Mouse (Mus musculus) retina, postnatal 7 days (tissue): ENCODE measurements around the gene Sarm1.

Source experiments
- DNase-seq: peaks from one replicate; pipeline ENCODE4 v3.0.0-alpha.2; 2012; ENCODE audit warnings: low read depth, low spot score

The Sarm1 gene

DNA sequence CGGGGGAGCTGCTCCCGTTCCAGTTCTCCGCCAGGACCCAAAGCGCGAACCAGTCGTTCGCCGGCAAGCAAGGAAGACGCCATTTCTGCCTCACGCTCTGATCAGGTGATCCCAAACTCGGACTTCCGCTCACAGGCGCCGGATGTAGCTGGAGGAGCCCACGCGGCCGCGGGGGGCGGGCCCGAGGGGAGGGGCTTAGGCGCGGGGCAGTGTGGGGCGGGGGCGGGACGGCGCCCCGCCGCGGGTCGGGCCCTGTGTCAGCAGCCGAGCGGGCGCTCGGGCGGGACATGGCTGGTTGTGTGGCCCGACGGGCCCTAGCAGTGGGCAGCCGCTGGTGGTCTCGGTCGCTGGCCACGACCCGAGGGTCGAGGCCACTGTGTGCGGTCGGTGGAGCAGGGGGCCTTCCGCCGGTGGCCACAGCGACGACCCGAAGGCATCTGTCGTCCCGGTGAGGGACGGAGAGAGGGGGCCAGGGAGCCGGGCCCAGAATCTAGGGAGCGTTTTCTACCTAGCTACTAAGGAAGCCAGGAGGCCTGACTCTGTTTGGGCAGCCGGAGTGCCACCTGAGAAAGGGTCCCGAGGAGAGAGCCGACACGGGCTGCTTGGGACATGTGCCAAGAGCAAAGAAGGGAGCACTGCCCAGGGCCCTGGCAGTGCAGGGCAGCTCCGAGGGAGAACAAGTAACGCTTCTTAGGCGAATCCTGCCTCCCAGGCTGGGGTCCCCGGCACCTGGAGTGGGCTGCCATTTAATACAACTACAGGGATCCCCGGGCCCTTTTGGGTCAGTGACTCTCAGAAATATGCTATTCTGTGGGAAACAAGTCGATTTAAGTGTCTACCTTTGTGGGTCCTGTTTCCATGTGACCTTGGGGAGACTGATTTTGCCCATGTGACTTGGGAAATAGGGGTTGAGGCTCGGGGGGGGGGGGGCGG lies 14.7 kb upstream of the Sarm1 start, which contains the start of the genes Tmem199 and Poldip2:
Gene Tmem199 (minus strand): TSS at position 148 of the 933 bp plus-strand sequence.
Gene Poldip2 (plus strand): TSS at position 169 of the 933 bp plus-strand sequence.
- DNase-seq = peak; percentile 92

DNA sequence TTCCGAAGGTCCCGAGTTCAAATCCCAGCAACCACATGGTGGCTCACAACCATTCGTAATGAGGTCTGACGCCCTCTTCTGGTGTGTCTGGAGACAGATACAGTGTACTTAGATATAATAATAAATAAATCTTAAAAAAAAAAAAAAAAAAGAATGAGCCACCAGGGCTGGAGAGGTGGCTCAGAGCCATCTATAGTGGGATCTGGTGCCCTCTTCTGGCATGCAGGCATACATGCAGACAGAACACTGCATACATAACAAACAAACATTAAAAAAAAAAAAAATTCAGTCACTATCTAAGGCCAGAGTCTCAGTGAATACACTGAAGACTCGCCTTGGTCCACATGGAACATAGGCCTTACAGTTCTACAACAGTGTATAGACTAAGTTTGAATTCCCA lies 11.6 kb upstream of the Sarm1 start:
- DNase-seq = no peak

GRCm38 (mm10) chr11:78505430-78505829 lies 7.9 kb upstream of the Sarm1 start:
- no peak for DNase-seq

DNA sequence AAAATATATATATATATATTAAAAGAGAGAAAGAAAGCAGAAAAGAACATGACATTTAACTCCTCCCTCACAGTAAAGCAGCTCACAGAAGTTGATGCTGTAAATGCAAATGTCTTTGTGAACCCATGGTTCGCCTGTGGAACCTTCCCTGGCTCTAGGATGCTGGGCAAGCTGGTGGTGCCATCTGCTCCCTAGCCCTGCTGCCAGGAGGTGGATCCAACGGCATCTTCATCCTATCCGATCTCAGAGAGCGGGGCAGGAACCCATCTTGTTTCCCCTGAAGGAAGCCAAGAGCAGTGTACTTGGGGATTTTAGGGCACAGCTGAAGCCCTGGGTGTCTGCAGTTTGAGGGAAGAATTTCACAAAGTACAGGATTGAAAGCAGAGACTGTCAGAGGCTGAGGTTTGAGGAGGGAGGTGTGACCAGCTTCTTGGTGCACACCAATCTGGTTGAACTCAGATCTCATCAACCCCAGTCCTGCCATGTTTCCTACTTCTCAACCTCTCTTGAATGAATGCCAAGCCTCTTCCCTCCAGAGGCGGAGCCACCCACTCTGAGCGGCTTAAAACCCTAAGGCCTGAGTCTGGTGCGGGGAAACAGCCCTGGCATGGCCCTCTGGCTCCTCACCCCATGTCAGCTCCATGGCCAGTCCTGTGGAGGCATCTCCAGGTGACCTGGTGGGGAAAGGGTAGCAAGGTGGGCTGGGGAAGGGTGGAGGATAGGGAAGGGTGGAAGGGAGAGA lies 5.5 kb upstream of the Sarm1 start, which contains the start of gene Sebox:
Gene Sebox (plus strand): TSS at position 539 of the 742 bp plus-strand sequence.
- DNase-seq = no peak

DNA sequence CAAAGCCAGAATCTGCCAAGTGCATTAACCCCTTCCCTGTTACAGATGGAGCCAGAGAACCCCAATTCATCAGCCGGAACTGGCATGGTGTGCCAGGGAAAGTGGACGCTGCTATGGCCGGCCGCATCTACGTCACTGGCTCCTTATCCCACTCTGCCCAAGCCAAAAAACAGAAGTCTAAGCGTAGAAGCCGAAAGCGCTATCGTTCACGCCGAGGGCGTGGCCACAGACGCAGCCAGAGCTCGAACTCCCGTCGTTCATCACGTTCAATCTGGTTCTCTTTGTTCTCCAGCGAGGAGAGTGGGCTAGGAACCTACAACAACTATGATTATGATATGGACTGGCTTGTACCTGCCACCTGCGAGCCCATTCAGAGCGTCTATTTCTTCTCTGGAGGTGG lies 4.0 kb upstream of the Sarm1 start:
- no peak for DNase-seq

GRCm38 (mm10) chr11:78500623-78501202 lies 3.2 kb upstream of the Sarm1 start:
- no peak for DNase-seq

GRCm38 (mm10) chr11:78499543-78499942 lies 2.0 kb upstream of the Sarm1 start:
- DNase-seq = no peak

GRCm38 (mm10) chr11:78499004-78499403 lies 1.4 kb upstream of the Sarm1 start, which contains the start of gene Vtn:
TSS of gene Vtn (plus strand) at chr11:78499091.
- no peak for DNase-seq

GRCm38 (mm10) chr11:78497071-78497541 lies 448 bp downstream of the Sarm1 start:
- DNase-seq = no peak

GRCm38 (mm10) chr11:78495904-78496303 lies 1.6 kb downstream of the Sarm1 start:
- DNase-seq = no peak

GRCm38 (mm10) chr11:78490781-78491241 lies 6.7 kb downstream of the Sarm1 start:
- DNase-seq = no peak

GRCm38 (mm10) chr11:78488168-78488567 lies 9.4 kb downstream of the Sarm1 start:
- no peak for DNase-seq

GRCm38 (mm10) chr11:78483639-78484038 lies 13.9 kb downstream of the Sarm1 start:
- DNase-seq = no peak

- no peak for DNase-seq
These were observed 22.3 kb downstream of the Sarm1 start for GRCm38 (mm10) chr11:78475289-78475688.

- no peak for DNase-seq
These were observed 26.0 kb downstream of the Sarm1 start for GRCm38 (mm10) chr11:78471326-78472103.

GRCm38 (mm10) chr11:78467932-78468331 lies 29.6 kb downstream of the Sarm1 start:
- no peak for DNase-seq

DNA sequence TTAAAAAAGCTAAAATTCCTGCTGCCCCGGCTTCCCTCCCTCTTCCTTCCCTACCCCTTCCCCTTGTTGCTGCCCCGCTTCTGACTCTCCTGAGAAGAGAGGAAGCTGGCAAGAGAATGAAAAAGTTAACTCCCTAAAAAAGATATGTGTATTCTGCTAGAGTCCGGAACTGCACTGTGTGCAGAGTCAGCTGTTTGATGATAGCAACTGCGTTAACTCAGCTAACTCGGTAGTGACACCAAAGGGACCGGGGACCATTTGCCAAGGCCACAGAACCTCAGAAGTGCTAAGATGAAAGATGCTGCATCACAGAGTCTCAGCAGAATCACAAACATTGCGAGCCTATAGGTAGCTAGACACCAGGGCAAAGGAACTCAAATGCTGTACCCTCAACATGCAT lies 30.0 kb downstream of the Sarm1 start:
- DNase-seq = no peak

DNA sequence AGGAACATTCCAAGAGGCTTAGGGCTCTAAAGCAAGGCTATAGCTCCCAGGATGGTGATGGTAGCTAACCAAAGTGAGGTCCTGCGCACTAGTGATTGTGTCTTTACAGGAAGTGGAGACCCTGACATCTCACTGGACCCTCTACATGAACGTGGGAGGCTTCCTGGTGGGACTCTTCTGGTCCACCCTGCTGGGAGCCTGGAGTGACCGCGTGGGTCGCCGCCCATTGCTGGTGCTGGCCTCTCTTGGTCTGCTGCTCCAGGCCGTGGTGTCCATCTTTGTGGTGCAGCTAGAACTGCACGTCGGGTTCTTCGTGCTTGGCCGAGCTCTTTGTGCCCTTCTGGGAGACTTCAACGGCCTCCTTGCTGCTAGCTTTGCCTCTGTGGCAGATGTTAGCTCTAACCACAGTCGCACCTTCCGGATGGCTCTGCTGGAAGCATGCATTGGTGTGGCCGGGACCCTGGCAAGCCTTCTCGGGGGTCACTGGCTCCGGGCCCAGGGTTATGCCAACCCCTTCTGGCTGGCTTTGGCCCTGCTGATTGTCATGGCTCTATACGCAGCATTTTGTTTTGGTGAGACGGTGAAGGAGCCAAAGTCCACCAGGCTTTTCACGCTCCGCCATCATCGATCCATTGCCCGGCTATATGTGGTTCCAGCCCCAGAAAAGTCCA lies 31.2 kb downstream of the Sarm1 start:
- DNase-seq = no peak

DNA sequence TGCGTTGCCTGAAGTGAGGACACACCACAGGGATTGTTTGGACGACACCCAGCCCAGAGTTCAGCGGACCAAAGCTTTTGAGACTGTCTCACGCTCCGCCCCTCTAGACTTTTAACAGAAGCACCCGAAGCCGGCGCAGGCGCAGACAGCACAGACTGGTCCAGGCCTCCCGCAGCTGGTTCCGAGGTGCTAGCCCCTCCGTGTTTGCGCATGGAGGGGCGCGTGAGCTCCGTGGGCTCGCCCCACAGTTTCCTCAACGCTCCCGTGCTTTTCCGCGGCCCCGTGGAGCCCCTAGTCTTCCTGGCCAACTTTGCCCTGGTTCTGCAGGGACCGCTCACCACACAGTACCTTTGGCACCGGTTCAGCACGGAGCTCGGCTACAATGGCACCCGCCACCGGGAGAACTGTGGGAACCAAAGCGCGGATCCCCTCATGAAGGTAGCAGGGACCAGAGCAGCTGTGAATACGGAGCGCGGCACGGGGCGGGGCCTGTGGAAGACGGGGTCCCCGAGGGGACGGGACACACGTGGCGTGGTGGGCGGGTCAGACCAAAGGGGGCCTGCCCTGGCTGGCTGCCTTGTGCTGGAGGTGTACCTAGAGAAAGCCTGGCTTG lies 31.9 kb downstream of the Sarm1 start, which contains the start of gene Slc46a1:
Gene Slc46a1 (plus strand): TSS at position 130 of the 613 bp plus-strand sequence.
- peak; percentile 32 for DNase-seq

- no peak for DNase-seq
These were observed 32.4 kb downstream of the Sarm1 start for GRCm38 (mm10) chr11:78465116-78465515.
